23 mouse cellular contexts compared by ENCODE assay signal in the genomic region with DNA sequence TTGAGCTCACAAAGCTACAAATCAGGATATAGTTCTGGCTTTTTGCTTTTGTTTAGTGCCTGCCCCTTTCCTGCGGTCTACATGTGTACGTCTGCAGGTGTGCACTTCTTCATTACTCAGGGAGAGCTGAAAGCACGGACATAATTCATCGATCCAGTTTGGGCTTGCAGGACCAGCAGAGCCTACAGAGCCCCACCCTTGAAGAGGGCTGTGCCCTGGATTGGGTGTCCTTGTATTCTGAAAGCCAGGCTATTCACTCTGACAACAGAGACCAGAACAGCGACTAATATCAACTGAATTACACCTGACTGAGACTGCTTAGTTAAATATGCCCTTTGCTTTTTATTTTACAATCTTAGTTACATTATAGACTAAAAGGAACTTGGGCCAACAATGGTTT.
"Had no signal": no experiment of that assay in that cellular context is flagged by ENCODE, and none has a peak within 500 bp of the region (broad histone marks: within the 10 kb centered on the region; RNA-seq: fewer than 3 reads in every experiment).

No protein-coding gene starts in this region.

- DNase-seq: kidney, adult 11 months; kidney, adult 8-10 months; kidney, postnatal 10 days; kidney, postnatal 36 days; layer of hippocampus, adult 9-11 months; liver; liver, embryonic 13.5 days; lung, adult 2 months; lung, postnatal 14 days; lung, postnatal 4 days; retina, postnatal 1 day; right cerebral cortex, postnatal 25 days; spleen, adult 18-20 months; thymus, adult 18-20 months; thymus, postnatal 36 days had no signal

- H3K27ac ChIP-seq: kidney, embryonic 15.5 days; layer of hippocampus, adult 2 months; limb, embryonic 10.5 days; limb, embryonic 13.5 days; liver, embryonic 13.5 days; midbrain, embryonic 12.5 days; neural tube, embryonic 13.5 days had no signal

- H3K9ac ChIP-seq: kidney, embryonic 15.5 days; limb, embryonic 13.5 days; liver, embryonic 13.5 days; midbrain, embryonic 12.5 days; neural tube, embryonic 13.5 days had no signal

- H3K4me1 ChIP-seq: limb, embryonic 10.5 days; limb, embryonic 13.5 days; liver, embryonic 13.5 days had no signal

- H3K4me3 ChIP-seq: kidney, embryonic 15.5 days; layer of hippocampus, adult 2 months; limb, embryonic 10.5 days; limb, embryonic 13.5 days; liver, embryonic 13.5 days; midbrain, embryonic 12.5 days; myocyte; neural tube, embryonic 13.5 days had no signal

- H3K27me3 ChIP-seq: kidney, embryonic 15.5 days; limb, embryonic 13.5 days; neural tube, embryonic 13.5 days had no signal

- H3K4me2 ChIP-seq: kidney, embryonic 15.5 days; limb, embryonic 13.5 days; liver, embryonic 13.5 days; midbrain, embryonic 12.5 days; neural tube, embryonic 13.5 days had no signal

- ATAC-seq: midbrain, embryonic 16.5 days had no signal

- H3K9me3 ChIP-seq: kidney, embryonic 15.5 days; limb, embryonic 10.5 days; limb, embryonic 13.5 days; liver, embryonic 13.5 days; midbrain, embryonic 12.5 days; neural tube, embryonic 13.5 days had no signal

- H3K36me3 ChIP-seq: kidney, embryonic 15.5 days; limb, embryonic 10.5 days; limb, embryonic 13.5 days; liver, embryonic 13.5 days; midbrain, embryonic 12.5 days; neural tube, embryonic 13.5 days had no signal
